Mouse (Mus musculus): Measurements from ENCODE around the gene Reck. TPM values are rescaled to one million over a fixed set of nuclear protein-coding genes. Genes with fewer than 3 reads are reported as not detected.

Reck gene
- polyA plus RNA-seq, 1 experiment from 2014 or later = 11.9 TPM

DNA sequence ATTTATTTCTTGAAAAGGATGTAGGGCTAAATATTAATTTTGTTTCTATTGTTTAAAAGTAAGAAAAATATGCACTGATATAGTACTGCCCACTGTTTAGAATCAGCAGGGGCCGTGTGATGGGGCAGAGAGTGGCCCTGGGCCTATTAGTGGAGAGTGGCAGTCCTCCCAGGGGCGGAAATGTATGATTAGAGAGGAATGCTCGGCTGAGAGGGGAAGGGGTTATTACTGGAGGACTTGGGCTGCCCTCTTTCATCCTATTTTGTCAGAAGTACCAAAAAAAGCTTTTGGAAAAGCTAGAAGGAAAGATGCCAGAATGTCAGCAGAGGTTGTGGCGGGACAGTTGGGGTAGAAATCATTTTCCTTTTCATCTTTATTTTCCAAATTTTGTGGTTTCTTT, 8.9 kb downstream of the Reck start:
- Histone ChIP-seq H3K27me3 (ENCODE audit: control insufficient read depth, insufficient read depth, low read length) (no peaks in the 10 kb centered on the region), H3K4me2 (no peak overlapping the region), H3K4me1 (ENCODE audit: control insufficient read depth, insufficient read depth, low read length) (peaks cover 6% of the 10 kb centered on the region; the same call in 1 of the 2 replicates), H3K4me3 (ENCODE audit: low read depth, low read length) (no peak overlapping the region), H3K9ac (ENCODE audit: low read length) (no peak overlapping the region), H3K27ac (ENCODE audit: low read depth, low read length) (no peak overlapping the region), H3K9me3 (ENCODE audit: control insufficient read depth, low read length) (no peaks in the 10 kb centered on the region), H3K36me3 (ENCODE audit: control insufficient read depth, insufficient read depth, low read length) (no peaks in the 10 kb centered on the region)
- no peak for ATAC-seq (ENCODE audit: low FRiP score)
- WGBS = 39% methylated on average over 4 of the region's 4 CpGs
- no peak for DNase-seq (ENCODE audit: low spot score, missing footprints)

GRCm38 (mm10) chr4:43891247-43891646, 15.9 kb downstream of the Reck start:
- DNase-seq (ENCODE audit: low spot score, missing footprints) (no peak), ATAC-seq (ENCODE audit: low FRiP score) (no peak)
- no peak overlapping the region for H3K27ac ChIP-seq (ENCODE audit: low read depth, low read length)
- no peaks in the 10 kb centered on the region for H3K4me1 ChIP-seq (ENCODE audit: control insufficient read depth, insufficient read depth, low read length)
- 91% methylated on average over 3 of the region's 3 CpGs for WGBS
- H3K27me3 ChIP-seq (ENCODE audit: control insufficient read depth, insufficient read depth, low read length) = no peaks in the 10 kb centered on the region
- H3K9me3 ChIP-seq (ENCODE audit: control insufficient read depth, low read length) = no peaks in the 10 kb centered on the region
- no peak overlapping the region for H3K9ac ChIP-seq (ENCODE audit: low read length)
- no peak overlapping the region for H3K4me3 ChIP-seq (ENCODE audit: low read depth, low read length)
- H3K4me2 ChIP-seq = no peak overlapping the region
- no peaks in the 10 kb centered on the region for H3K36me3 ChIP-seq (ENCODE audit: control insufficient read depth, insufficient read depth, low read length)

- Histone ChIP-seq H3K9ac (ENCODE audit: low read length) (no peak overlapping the region), H3K4me3 (ENCODE audit: low read depth, low read length) (no peak overlapping the region)
- ATAC-seq (ENCODE audit: low FRiP score) = no peak
Measured at GRCm38 (mm10) chr4:43897209-43897608, 21.9 kb downstream of the Reck start.

DNA sequence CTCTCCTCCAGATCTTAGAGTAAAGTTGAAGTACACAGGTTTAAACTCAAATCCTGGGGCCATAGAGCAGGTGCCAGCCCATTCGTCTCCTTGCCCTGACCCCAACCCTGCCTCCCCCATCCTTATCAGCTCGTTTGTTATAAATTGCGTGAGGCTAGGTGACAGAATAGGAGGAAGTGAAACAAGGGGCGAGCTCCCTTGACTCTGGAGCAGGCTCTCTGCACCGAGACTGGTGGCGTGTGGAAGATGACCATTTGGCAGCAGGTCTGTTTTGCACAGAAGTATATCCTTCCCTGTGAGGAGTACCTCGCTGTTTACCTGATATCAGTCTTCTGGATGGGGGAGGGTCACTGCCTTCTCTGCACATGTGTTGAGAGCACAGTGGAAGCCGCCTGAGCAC, 23.9 kb downstream of the Reck start:
- H3K4me1 ChIP-seq (ENCODE audit: control insufficient read depth, insufficient read depth, low read length) = no peaks in the 10 kb centered on the region
- no peak overlapping the region for H3K9ac ChIP-seq (ENCODE audit: low read length)
- no peaks in the 10 kb centered on the region for H3K9me3 ChIP-seq (ENCODE audit: control insufficient read depth, low read length)
- H3K36me3 ChIP-seq (ENCODE audit: control insufficient read depth, insufficient read depth, low read length) = no peaks in the 10 kb centered on the region
- H3K27ac ChIP-seq (ENCODE audit: low read depth, low read length) = no peak overlapping the region
- ATAC-seq (ENCODE audit: low FRiP score) = no peak
- H3K4me3 ChIP-seq (ENCODE audit: low read depth, low read length) = no peak overlapping the region
- DNase-seq (ENCODE audit: low spot score, missing footprints) = no peak
- no peaks in the 10 kb centered on the region for H3K27me3 ChIP-seq (ENCODE audit: control insufficient read depth, insufficient read depth, low read length)
- H3K4me2 ChIP-seq = no peak overlapping the region
- 81% methylated on average over 8 of the region's 8 CpGs for WGBS

More at GRCm38 (mm10) chr4:43897209-43897608, 21.9 kb downstream of the Reck start:
- Histone ChIP-seq H3K27ac (ENCODE audit: low read depth, low read length) (no peak overlapping the region), H3K4me2 (no peak overlapping the region), H3K27me3 (ENCODE audit: control insufficient read depth, insufficient read depth, low read length) (no peaks in the 10 kb centered on the region), H3K4me1 (ENCODE audit: control insufficient read depth, insufficient read depth, low read length) (no peaks in the 10 kb centered on the region), H3K9me3 (ENCODE audit: control insufficient read depth, low read length) (no peaks in the 10 kb centered on the region), H3K36me3 (ENCODE audit: control insufficient read depth, insufficient read depth, low read length) (no peaks in the 10 kb centered on the region)
- DNase-seq (ENCODE audit: low spot score, missing footprints) = no peak

DNA sequence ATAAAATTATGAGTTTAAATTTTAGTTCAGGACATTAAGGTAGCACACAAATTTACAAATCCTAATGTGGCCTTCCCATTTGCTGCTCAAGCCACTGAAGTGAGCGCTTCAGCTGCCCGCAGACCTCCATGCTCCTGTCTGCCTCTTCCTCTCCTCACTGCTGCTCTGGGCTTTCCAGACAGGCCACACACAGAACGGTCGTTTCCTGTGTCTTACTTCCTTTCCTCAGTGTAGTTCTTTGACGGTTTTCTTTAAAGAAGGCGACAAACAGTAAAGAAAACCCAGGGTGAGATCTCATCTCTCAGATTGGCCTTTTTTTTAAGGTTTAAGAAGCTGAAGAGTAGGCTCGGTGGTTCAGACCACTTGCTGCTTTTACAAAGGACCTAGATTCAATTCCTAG, 28.4 kb downstream of the Reck start:
- no peak for DNase-seq (ENCODE audit: low spot score, missing footprints)
- H3K9me3 ChIP-seq (ENCODE audit: control insufficient read depth, low read length) = no peaks in the 10 kb centered on the region
- H3K27ac ChIP-seq (ENCODE audit: low read depth, low read length) = no peak overlapping the region
- no peaks in the 10 kb centered on the region for H3K27me3 ChIP-seq (ENCODE audit: control insufficient read depth, insufficient read depth, low read length)
- H3K36me3 ChIP-seq (ENCODE audit: control insufficient read depth, insufficient read depth, low read length) = no peaks in the 10 kb centered on the region
- no peak overlapping the region for H3K9ac ChIP-seq (ENCODE audit: low read length)
- no peaks in the 10 kb centered on the region for H3K4me1 ChIP-seq (ENCODE audit: control insufficient read depth, insufficient read depth, low read length)
- no peak overlapping the region for H3K4me2 ChIP-seq
- H3K4me3 ChIP-seq (ENCODE audit: low read depth, low read length) = no peak overlapping the region
- WGBS = 86% methylated on average over 7 of the region's 7 CpGs
- no peak for ATAC-seq (ENCODE audit: low FRiP score)

DNA sequence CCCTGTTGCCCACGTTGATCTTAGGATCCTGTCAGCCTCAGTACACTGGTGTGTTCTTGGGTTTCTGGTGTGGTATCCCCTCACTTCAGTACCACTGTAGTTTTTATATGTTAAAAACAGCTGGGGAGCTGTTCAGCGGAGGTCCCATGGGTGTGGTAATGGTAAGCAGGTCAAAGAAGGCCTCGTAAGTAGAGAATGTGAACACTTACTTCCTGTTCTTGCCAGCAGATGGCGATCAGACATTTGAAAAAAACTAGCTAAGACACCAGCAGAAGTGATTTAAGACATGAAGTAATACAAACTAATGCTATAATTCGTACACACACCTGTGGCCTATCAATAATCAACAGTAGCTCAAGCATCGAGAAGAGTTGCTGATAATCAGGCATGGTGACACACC, 31.1 kb downstream of the Reck start:
- no peak overlapping the region for H3K27ac ChIP-seq (ENCODE audit: low read depth, low read length)
- H3K4me2 ChIP-seq = no peak overlapping the region
- H3K27me3 ChIP-seq (ENCODE audit: control insufficient read depth, insufficient read depth, low read length) = no peaks in the 10 kb centered on the region
- H3K9me3 ChIP-seq (ENCODE audit: control insufficient read depth, low read length) = no peaks in the 10 kb centered on the region
- no peaks in the 10 kb centered on the region for H3K36me3 ChIP-seq (ENCODE audit: control insufficient read depth, insufficient read depth, low read length)
- whole genome bisulfite sequencing = 38% methylated on average over 6 of the region's 6 CpGs
- no peak overlapping the region for H3K4me3 ChIP-seq (ENCODE audit: low read depth, low read length)
- H3K4me1 ChIP-seq (ENCODE audit: control insufficient read depth, insufficient read depth, low read length) = no peaks in the 10 kb centered on the region
- DNase-seq (ENCODE audit: low spot score, missing footprints) = peak; percentile 90
- no peak for ATAC-seq (ENCODE audit: low FRiP score)
- H3K9ac ChIP-seq (ENCODE audit: low read length) = no peak overlapping the region

- 0 out of 2 replicates have a peak, but pooled peaks cover 3% of the 10 kb centered on the region for H3K36me3 ChIP-seq (ENCODE audit: control insufficient read depth, insufficient read depth, low read length)
- ATAC-seq (ENCODE audit: low FRiP score) (no peak), DNase-seq (ENCODE audit: low spot score, missing footprints) (no peak)
- no peak overlapping the region for H3K27ac ChIP-seq (ENCODE audit: low read depth, low read length)
- H3K4me2 ChIP-seq = no peak overlapping the region
- H3K9me3 ChIP-seq (ENCODE audit: control insufficient read depth, low read length) = no peaks in the 10 kb centered on the region
- H3K4me3 ChIP-seq (ENCODE audit: low read depth, low read length) = no peak overlapping the region
- 88% methylated on average over 5 of the region's 5 CpGs for WGBS
- H3K4me1 ChIP-seq (ENCODE audit: control insufficient read depth, insufficient read depth, low read length) = no peaks in the 10 kb centered on the region
- H3K27me3 ChIP-seq (ENCODE audit: control insufficient read depth, insufficient read depth, low read length) = no peaks in the 10 kb centered on the region
- no peak overlapping the region for H3K9ac ChIP-seq (ENCODE audit: low read length)
Measured at GRCm38 (mm10) chr4:43918221-43918620, 42.9 kb downstream of the Reck start.

DNA sequence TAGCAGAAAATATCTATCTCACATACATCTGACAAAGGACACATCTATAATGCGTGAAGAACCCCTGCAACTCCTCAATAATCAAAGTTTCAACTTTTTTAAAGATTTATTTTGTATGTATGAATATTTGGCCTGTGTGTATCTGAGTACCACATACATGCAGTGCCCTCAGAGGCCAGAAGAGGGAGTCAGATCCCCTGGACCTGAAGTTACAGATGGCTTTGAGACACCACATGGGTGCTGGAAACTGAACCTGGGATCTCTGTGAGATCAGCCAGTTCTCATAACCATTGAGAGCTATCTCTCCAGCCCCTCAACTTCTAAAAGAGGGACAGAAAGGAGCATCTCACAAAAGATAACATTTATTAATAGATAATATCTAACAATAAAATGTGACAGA, 45.3 kb downstream of the Reck start:
- H3K9me3 ChIP-seq (ENCODE audit: control insufficient read depth, low read length) = no peaks in the 10 kb centered on the region
- H3K4me1 ChIP-seq (ENCODE audit: control insufficient read depth, insufficient read depth, low read length) = no peaks in the 10 kb centered on the region
- H3K27me3 ChIP-seq (ENCODE audit: control insufficient read depth, insufficient read depth, low read length) = no peaks in the 10 kb centered on the region
- H3K36me3 ChIP-seq (ENCODE audit: control insufficient read depth, insufficient read depth, low read length) = no peaks in the 10 kb centered on the region
- H3K4me2 ChIP-seq = no peak overlapping the region
- H3K9ac ChIP-seq (ENCODE audit: low read length) = no peak overlapping the region
- DNase-seq (ENCODE audit: low spot score, missing footprints) (no peak), ATAC-seq (ENCODE audit: low FRiP score) (no peak)
- H3K4me3 ChIP-seq (ENCODE audit: low read depth, low read length) = no peak overlapping the region
- WGBS = 88% methylated on average over 1 of the region's 1 CpGs
- no peak overlapping the region for H3K27ac ChIP-seq (ENCODE audit: low read depth, low read length)

DNA sequence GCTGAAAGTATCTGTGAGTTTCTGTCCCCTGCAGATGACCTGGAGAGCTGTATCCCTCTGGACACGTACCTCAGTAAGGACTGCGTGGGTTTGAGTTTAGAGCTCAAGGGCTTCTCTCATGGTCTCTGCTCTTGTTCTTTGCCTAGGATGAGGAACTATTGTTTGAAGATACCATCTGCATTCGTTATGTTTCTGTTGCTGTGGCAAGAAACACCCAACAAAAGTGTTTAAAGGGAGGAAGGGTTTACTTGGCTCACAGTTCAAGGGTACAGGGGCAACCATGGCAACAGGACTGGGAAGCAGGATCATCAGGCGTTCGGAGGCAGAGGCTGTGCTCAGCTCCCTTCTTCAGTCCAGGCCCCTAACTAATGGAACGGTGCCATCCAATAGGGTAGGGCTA, 49.8 kb downstream of the Reck start:
- ATAC-seq (ENCODE audit: low FRiP score) (no peak), DNase-seq (ENCODE audit: low spot score, missing footprints) (no peak)
- Histone ChIP-seq H3K4me1 (ENCODE audit: control insufficient read depth, insufficient read depth, low read length) (no peaks in the 10 kb centered on the region), H3K9me3 (ENCODE audit: control insufficient read depth, low read length) (no peaks in the 10 kb centered on the region), H3K27ac (ENCODE audit: low read depth, low read length) (no peak overlapping the region), H3K36me3 (ENCODE audit: control insufficient read depth, insufficient read depth, low read length) (peaks cover 16% of the 10 kb centered on the region), H3K9ac (ENCODE audit: low read length) (no peak overlapping the region), H3K4me2 (no peak overlapping the region), H3K4me3 (ENCODE audit: low read depth, low read length) (no peak overlapping the region), H3K27me3 (ENCODE audit: control insufficient read depth, insufficient read depth, low read length) (no peaks in the 10 kb centered on the region)
- 89% methylated on average over 6 of the region's 6 CpGs for WGBS

GRCm38 (mm10) chr4:43925779-43926178, 50.4 kb downstream of the Reck start:
- DNase-seq (ENCODE audit: low spot score, missing footprints) = peak; percentile 99
- Histone ChIP-seq H3K27ac (ENCODE audit: low read depth, low read length) (no peak overlapping the region), H3K4me2 (no peak overlapping the region), H3K27me3 (ENCODE audit: control insufficient read depth, insufficient read depth, low read length) (no peaks in the 10 kb centered on the region), H3K4me3 (ENCODE audit: low read depth, low read length) (no peak overlapping the region), H3K9me3 (ENCODE audit: control insufficient read depth, low read length) (no peaks in the 10 kb centered on the region), H3K4me1 (ENCODE audit: control insufficient read depth, insufficient read depth, low read length) (no peaks in the 10 kb centered on the region), H3K36me3 (ENCODE audit: control insufficient read depth, insufficient read depth, low read length) (peaks cover 16% of the 10 kb centered on the region), H3K9ac (ENCODE audit: low read length) (no peak overlapping the region)
- ATAC-seq (ENCODE audit: low FRiP score) = 0 out of 2 replicates have a peak, but pooled peaks have one; percentile 46
- 14% methylated on average over 3 of the region's 3 CpGs for WGBS
